Mouse (Mus musculus) bone marrow macrophage, adult 2 months (primary cell): ENCODE measurements around the gene 4930435E12Rik.

Source experiments
- CTCF ChIP-seq: IDR thresholded peaks from 2 replicates; pipeline ENCODE4 v1.5.1; 2012; ENCODE audit warnings: low read depth, mild to moderate bottlenecking, low read length, moderate library complexity
- POLR2A ChIP-seq: IDR thresholded peaks from 2 replicates; pipeline ENCODE4 v1.6.1; 2012; ENCODE audit warnings: mild to moderate bottlenecking, low read depth, low read length, borderline replicate concordance

- TF ChIP-seq CTCF (no peak), POLR2A (no peak)
These were observed 29.5 kb downstream of the 4930435E12Rik start for GRCm38 (mm10) chr16:38798957-38799450.
